Mouse (Mus musculus) liver, postnatal 0 days (tissue): ENCODE data around the gene Kmt2b.

Experiments used
- CTCF ChIP-seq: sonication (generic); IDR thresholded peaks from 2 replicates; pipeline ENCODE4 v1.5.1; 2016; ENCODE audit warnings: antibody characterized with exemption, low read depth
- EP300 ChIP-seq: IDR thresholded peaks from 2 replicates; pipeline ENCODE4 v1.6.1; 2016; ENCODE audit warnings: antibody characterized with exemption, low read depth, mild to moderate bottlenecking

DNA sequence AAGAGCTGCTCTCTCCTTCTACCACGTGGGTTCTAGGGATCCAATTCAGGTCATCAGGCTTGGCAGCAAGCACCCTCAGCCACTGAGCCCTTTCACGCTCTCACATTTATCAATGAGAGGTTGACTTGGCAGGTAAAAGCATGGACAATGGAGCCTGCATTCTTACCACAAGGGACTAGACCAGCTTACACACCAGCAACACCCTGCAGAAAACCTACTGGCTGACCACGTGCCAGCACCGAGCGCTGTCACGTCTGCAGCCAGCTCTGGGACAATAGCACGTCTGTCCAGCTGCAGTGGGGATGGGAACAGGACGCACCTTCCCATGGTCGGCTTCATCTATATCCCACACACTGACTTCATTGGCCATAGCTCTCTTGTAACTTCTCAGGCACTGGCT, 30.1 kb upstream of the Kmt2b start:
- TF ChIP-seq CTCF, result no peak
- no peak for TF ChIP-seq EP300
